Mouse (Mus musculus) megakaryocyte, embryonic 14.5 days (primary cell): ENCODE measurements around the gene Gm4450.

Source experiments
- FLI1 ChIP-seq: IDR thresholded peaks from 2 replicates; pipeline ENCODE4 v1.6.1; 2012; ENCODE audit warnings: low read length, inconsistent platforms, mixed read lengths
- GATA1 ChIP-seq: IDR thresholded peaks from 3 replicates; pipeline ENCODE4 v1.6.1; 2012; ENCODE audit warnings: mixed read lengths, low read length, inconsistent platforms, borderline replicate concordance

GRCm38 (mm10) chr3:98427260-98427599 lies 29.7 kb downstream of the Gm4450 start:
- TF ChIP-seq GATA1 (no peak), FLI1 (no peak)
